Mouse (Mus musculus): ENCODE results near the gene Natd1.
A peak's percentile ranks its signal among the peaks of the same experiment; 100 is the strongest.

Gene Natd1

GRCm38 (mm10) chr11:60931869-60932481, 17.4 kb upstream of the Natd1 start, which contains the start of gene Map2k3:
Map2k3 (plus strand) TSS chr11:60932033.
- peak; percentile 98 for DNase-seq

DNA sequence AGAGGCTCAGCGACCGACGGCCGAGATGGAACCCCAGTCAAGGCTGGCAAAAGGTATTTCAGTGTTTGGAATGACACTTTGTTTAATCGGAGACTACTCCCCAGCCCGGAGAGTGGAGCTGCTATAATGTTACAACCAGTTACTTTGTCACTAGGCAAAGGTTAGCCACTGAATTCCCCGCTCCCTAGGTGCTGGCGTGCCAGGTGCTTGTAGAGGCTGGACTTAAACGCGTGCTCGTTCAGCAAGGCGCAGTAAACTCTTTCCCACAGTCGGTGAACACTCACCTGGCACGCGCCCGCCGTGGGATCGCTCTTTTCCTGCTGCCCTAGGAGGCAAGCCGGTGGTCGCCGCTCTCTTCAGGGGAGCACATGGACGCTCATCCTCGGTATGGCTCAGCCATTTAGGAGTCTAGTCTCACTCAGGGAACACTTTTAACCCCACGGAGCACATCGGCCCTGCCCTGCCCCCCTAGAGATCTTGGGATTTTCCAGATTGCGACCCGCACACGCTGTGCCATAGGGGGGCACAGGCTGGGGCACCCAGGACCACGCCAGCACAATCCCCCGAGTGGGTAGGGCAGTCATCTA, 16.8 kb upstream of the Natd1 start:
- DNase-seq: no peak

- no peak for DNase-seq
These were observed 16.3 kb upstream of the Natd1 start for GRCm38 (mm10) chr11:60930724-60931281.

DNA sequence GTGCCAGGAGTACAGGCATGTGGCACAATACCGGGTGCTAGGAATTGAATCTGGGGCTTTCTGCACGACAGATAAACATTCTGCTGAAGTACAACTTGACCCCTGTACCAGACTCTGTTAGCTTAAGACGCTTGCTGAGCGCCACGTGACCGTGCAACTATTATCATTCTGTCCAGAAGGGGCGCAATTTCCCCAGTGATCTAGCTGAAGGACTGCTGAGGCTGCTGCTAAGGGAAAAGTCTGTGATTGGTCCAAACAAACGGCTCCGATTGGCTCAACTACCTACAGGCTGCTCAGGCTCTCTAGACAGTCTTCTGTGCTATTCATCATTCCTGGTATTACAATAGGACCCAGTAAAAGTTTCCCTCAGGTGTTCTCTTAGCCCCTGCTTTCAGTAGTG, 12.7 kb upstream of the Natd1 start:
- peak; percentile 94 for DNase-seq

- no peak for DNase-seq
These were observed 10.4 kb upstream of the Natd1 start for GRCm38 (mm10) chr11:60924981-60925380.

GRCm38 (mm10) chr11:60924498-60924897, 9.9 kb upstream of the Natd1 start:
- DNase-seq: no peak

- no peak for DNase-seq
These were observed 8.4 kb upstream of the Natd1 start for GRCm38 (mm10) chr11:60922964-60923363.

DNA sequence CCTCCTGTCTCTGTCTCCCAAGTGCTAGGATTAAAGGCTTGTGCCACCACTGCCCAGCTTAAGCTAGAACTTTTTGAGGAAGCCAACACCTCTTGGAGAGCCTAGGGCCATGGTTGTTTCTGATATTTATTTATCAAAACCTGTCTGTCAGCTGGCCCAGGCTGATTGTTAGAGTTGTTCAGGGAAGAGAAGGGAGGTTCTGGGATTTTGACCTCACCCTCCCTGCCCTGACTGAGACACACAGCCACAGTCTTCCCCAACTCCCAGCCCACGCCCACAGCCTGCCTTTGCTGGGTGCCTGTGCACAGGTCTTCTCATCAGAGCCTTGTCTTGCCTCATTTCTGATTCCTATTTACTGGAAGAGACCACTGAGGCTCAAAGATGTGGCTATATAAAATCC, 7.6 kb upstream of the Natd1 start:
- no peak for DNase-seq

- no peak for DNase-seq
These were observed 5.5 kb upstream of the Natd1 start for GRCm38 (mm10) chr11:60920021-60920420.

- DNase-seq: no peak
These were observed 651 bp upstream of the Natd1 start for GRCm38 (mm10) chr11:60915201-60915600.

DNA sequence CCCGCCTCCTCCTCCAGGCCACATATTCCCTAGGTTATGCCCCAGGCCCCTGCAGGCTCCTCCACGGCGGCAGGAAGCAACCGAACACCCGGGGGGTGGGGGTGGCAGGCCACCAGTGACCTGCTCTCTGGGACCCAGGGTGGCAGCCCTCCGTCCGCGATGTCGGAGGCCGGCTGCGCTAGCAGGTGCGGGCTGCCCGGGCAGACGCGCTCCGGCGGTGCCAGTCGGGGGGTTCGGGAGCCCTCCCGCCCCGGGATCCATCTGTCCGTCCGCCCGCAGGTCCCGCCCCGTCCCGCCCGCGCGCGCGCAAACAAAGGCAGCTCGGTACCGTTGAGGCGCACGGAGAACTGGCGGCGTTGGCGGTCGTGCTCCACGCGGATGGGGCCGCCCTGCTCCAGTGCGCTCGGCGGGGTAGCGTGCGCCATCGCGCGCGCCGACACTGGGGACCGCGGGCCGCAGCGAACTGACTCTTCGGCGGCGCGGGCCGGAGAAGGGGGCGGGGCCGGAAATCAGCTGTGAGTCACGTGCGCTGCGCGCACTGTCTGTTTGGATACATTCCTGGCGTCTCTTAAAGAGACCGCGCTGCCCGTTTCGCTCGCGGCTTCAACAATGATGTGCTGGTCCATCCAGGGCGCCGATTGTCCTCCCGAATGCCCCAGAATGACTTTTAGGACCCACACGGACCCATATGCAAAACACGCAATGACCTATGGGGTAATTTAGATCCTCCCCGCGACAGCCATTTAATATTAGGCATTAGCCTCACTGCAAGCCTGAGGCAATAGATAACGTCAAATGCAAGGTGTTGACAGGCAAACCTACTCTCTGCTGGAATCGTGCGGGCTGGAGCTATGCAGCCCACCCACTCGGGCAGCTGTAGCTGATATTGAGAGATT, 1.0 kb downstream of the Natd1 start:
- peak; percentile 96 for DNase-seq

DNA sequence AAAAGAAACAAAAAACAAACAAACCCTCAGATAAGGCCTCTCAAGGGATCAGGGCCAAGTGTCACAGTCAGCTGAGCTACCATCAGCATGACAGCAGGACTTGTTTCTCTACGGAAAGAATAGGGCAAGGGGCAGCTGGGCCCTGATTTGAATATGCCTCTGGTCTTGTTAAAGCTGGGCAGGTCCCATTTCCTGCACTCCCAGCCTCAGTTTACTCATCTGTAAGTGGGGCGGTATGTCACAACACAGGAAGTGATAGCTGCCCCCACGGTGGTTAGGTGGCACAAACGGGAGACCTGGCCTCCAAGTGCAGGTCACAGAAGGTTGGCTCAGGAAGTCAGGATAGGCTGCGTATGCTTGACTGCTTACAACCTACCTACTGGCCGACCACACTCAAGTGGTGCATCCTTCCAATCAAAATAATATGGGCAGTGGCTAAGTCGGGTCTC, 2.0 kb downstream of the Natd1 start:
- no peak for DNase-seq

DNA sequence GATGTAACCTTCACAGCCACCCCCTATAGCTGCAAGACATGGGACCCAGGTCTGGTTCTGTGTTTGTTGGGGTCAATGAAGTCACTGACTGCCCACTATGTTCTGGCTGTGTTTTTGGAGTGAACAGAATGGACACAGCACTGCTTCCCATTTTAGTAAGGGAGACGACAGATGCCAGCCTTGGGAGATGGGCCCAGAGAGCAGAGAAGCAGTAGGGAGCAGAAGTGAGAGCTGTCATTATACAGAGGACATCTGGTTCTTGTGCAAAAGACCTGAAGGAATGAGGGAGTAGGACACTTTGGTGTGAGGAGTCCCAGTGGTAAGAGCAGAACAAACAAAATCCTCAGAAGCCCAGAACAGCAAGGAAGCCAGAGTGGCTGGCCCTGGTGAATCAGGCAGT, 4.9 kb downstream of the Natd1 start:
- no peak for DNase-seq

DNA sequence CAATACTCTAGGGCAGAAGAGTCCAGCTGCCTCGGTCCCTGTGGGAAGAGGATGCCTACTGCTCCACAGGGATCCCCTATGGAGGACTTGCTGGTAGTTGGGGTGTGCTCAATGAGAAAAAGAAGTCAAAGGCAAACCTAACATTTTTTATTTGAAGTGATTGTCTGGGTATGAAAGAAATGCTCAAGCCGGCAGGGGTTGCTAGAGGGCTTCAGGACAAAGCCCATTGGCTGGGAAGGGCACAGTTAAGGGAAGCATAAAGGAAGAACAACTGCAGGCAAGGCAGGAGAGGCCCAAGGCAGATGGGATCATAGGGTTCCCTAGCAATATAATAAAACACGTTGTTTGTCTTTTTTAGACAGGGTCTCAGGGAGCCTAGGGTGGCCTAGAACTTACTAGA, 6.5 kb downstream of the Natd1 start:
- DNase-seq: peak; percentile 46

GRCm38 (mm10) chr11:60906449-60906848, 8.1 kb downstream of the Natd1 start:
- no peak for DNase-seq

DNA sequence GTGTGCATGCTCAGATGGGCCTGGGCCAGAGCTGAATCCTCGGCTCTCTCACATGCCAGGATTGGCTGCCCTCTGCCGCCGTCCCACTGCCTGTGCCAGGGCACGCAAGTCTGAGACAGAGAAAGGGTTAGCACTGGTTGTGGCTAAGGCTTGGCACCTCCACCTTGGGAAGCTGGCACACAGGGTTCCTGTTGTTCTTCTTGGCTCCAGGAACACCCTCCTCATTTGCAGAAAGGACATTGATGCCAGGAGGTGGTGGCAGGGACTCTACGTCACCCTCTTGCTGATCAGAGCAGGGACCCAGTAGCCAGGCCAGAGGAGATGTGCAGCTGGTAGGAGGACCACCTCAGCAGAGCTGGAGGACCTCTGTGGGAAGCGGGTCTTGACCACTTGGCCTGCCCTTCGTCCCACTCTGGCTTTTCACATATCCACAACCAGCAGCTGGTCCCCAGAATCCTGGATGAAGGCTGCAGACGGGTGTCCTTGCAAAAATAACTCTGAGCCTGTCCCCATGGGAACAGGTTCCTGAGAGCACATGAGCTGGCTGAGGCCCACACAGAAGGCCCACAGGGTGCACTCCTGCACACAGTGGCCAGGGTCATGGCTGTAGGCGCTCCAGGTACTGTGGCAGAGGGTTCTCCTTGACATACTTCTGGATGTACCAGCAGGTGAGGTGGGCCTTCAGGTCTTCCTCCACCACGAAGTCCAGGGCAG, 9.0 kb downstream of the Natd1 start:
- no peak for DNase-seq

DNA sequence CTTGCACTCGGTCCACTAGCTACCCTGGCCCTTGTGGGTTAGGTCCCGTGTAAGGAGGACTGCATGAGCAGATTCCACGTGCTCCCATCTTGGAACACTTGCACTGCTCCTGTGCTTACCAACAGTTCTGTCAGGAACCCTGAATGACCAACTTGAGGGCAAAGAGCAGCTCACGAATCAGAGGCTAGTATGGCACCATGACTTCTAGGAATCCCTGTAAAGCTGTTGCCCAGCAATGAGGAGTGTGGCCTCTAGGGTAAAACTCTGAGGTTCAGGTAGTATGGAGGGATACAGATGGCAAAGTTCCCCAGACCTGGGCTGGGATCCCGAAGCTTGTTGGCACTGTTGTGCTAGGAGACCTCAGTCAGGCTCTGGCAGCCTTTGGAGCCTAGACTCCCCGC, 10.9 kb downstream of the Natd1 start:
- no peak for DNase-seq

DNA sequence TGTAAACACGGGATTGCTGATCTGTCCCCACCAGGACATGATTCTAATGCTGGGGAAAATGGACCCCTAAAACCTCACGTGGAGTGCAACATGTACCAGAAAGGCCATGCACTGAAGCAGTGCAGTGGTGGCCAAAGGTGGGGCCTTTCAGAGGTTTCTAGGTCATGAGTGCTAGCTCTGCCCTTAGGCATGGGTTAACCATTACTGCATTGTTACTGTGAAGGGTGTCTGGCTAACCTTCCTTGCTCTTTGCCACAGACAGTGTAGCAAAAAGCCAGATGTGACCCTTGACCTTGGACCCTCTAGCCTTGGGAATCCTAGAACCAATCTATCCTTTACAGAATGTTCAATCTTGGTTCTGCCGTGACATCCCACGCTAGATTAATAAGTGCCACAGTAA, 12.1 kb downstream of the Natd1 start:
- peak; percentile 34 for DNase-seq

DNA sequence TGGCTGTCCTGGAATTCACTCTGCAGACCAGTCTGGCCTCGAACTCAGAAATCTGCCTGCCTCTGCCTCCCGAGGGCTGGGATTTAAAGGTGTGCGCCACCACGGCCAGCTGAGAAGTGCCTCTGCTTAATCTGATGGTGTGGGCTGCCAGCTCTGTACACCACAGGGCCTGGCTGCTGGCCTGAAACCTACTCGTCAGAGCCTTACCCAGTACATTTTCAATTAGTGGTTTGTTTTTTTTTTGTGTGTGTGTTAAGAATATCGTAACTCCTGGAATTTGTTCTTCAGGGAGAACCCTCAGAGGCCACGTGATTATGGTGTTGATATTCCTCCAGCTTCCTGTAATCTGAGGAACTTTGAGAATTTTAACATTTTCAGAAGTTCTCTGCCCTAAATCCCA, 12.5 kb downstream of the Natd1 start:
- DNase-seq: no peak

- peak; percentile 43 for DNase-seq
These were observed 18.6 kb downstream of the Natd1 start for GRCm38 (mm10) chr11:60895915-60896314.

DNA sequence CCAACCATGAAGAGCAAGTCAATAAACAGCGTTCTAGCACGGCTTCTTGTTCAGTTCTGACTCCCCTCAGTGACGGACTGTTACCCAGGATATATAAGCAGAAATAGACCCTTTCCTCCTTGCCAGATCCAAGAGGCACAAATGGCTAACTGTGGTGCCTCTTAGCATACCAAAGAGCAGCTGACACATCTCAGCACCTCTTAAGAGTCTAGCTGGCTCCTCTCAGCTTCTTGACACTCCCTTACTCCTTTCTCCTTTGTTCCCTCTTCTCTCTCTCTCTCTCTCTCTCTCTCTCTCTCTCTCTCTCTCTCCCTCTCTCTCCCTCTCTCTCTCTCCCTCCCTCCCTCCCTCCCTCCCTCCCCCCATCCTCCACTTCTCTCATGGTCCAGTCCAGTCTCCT, 23.8 kb downstream of the Natd1 start:
- no peak for DNase-seq

DNA sequence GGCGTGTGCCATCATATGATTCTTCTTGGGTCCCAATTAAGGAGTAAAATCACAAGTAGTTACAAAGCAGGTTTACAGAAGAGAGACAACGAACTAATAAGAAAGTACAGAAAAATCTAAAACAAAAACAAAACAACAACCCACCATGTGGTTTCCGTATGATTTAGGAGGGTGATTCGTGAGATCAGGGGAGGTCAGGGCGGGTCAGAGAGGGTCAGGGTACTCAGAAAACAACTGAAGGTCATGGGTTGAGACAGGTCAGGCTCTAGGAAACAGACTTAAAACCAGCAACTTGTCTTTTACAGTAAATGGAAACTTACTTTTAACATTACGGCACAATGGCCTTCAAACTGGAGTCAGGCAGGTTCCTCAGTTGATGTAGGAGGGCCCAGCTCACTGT, 24.3 kb downstream of the Natd1 start:
- peak; percentile 51 for DNase-seq

DNA sequence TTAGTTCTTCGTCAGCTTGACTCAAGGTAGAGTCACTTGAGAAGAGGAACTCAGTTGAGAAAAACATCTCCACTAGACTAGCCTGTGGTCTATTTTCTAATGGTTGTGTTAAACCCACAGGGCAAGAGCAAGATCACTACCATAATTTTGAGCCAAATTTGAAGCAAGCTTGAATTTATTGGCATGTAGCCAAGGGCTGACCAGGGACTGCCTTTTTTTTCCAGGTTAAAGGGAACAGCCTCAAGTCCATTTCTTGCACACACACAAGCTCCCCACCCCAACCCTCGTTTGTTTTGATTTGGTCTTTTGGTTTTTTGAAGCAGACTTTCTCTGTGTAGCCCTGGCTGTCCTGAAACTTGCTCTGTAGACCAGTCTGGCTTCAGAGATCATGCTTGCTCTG, 24.7 kb downstream of the Natd1 start:
- DNase-seq: no peak
